Mouse (Mus musculus) spleen, adult 12 weeks (tissue): ENCODE data around the gene Gpalpp1.

Experiments used
- DNase-seq: peaks from one replicate; pipeline ENCODE4 v3.0.0; 2022; ENCODE audit warnings: low spot score

Gpalpp1 gene

GRCm38 (mm10) chr14:76110396-76111221, at the start of gene Gpalpp1, which contains the start of gene Nufip1:
Gene Gpalpp1 (minus strand): TSS chr14:76110760.
Gene Nufip1 (plus strand): TSS chr14:76110891.
- DNase-seq, result peak; percentile 78

- DNase-seq, result no peak
These were observed 47.7 kb upstream of the Gpalpp1 start for GRCm38 (mm10) chr14:76158192-76158785.

- DNase-seq, result no peak
These were observed 43.3 kb upstream of the Gpalpp1 start for GRCm38 (mm10) chr14:76153828-76154227.

GRCm38 (mm10) chr14:76153003-76153675, 42.6 kb upstream of the Gpalpp1 start:
- DNase-seq, result peak; percentile 11

GRCm38 (mm10) chr14:76152162-76153002, 41.8 kb upstream of the Gpalpp1 start:
- DNase-seq, result peak; percentile 88

- DNase-seq, result no peak
These were observed 41.2 kb upstream of the Gpalpp1 start for GRCm38 (mm10) chr14:76151820-76152161.

GRCm38 (mm10) chr14:76151011-76151410, 40.5 kb upstream of the Gpalpp1 start:
- no peak for DNase-seq

GRCm38 (mm10) chr14:76150499-76150898, 39.9 kb upstream of the Gpalpp1 start:
- no peak for DNase-seq

- DNase-seq, result no peak
These were observed 39.1 kb upstream of the Gpalpp1 start for GRCm38 (mm10) chr14:76149531-76150179.

- no peak for DNase-seq
These were observed 37.7 kb upstream of the Gpalpp1 start for GRCm38 (mm10) chr14:76148294-76148693.

- DNase-seq, result no peak
These were observed 36.5 kb upstream of the Gpalpp1 start for GRCm38 (mm10) chr14:76147061-76147460.

- no peak for DNase-seq
These were observed 35.3 kb upstream of the Gpalpp1 start for GRCm38 (mm10) chr14:76145868-76146267.

- no peak for DNase-seq
These were observed 34.7 kb upstream of the Gpalpp1 start for GRCm38 (mm10) chr14:76145248-76145647.

GRCm38 (mm10) chr14:76134975-76135374, 24.4 kb upstream of the Gpalpp1 start:
- no peak for DNase-seq

- no peak for DNase-seq
These were observed 17.6 kb upstream of the Gpalpp1 start for GRCm38 (mm10) chr14:76128174-76128573.

GRCm38 (mm10) chr14:76127311-76127710, 16.8 kb upstream of the Gpalpp1 start:
- DNase-seq, result no peak

GRCm38 (mm10) chr14:76122663-76123058, 12.1 kb upstream of the Gpalpp1 start:
- DNase-seq, result no peak

- no peak for DNase-seq
These were observed 11.5 kb upstream of the Gpalpp1 start for GRCm38 (mm10) chr14:76121901-76122662.

- DNase-seq, result no peak
These were observed 9.9 kb upstream of the Gpalpp1 start for GRCm38 (mm10) chr14:76120472-76120871.

GRCm38 (mm10) chr14:76118963-76119362, 8.4 kb upstream of the Gpalpp1 start:
- DNase-seq, result no peak

GRCm38 (mm10) chr14:76115744-76116143, 5.2 kb upstream of the Gpalpp1 start:
- DNase-seq, result no peak
